Mouse (Mus musculus) cerebellum, adult 11-12 months (tissue): ENCODE measurements around the gene Cntn5.
A peak's percentile ranks its signal among the peaks of the same experiment; 100 is the strongest.

ENCODE experiments used
- DNase-seq: peaks from one replicate; pipeline ENCODE4 v3.0.0; 2022

The Cntn5 gene

DNA sequence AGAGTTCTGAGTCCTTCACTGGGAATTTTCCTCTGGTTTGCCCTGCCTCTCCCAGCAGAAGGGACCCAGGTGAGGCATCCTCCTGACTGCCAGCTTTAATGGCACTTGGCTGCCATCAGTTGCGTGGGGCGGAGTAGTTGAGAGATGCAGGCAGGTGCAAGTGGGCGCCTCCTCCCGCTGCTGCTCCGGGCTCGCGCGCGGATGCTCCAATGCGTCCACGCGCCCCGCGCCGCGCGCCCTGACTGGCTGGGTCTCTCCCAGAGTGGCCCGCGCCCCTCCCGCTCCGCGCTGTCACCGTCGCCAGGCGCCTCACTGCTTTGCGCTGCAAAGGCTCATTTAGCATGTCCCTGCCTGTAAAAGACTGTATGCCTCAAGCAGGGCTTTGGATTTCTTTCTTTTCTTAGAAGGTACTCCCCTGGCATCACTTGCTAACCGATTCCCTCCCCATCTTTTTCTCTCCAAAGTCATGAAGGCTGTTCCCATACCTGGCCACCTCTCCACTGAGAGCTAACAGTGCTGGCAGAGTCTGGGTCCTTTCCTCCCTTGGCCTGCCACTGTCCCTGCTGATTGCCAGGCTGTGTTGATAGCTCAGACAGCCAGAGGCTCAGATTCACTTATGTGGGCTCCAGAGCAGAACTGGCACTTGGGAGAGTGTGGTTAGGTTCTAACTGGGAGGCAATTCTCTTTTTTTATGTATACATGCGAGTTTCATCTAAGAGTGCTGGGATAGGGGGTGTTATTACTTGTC lies at the start of gene Cntn5:
Gene Cntn5 (minus strand): TSS at position 160 of the 748 bp plus-strand sequence.
- DNase-seq, result peak; percentile 14

DNA sequence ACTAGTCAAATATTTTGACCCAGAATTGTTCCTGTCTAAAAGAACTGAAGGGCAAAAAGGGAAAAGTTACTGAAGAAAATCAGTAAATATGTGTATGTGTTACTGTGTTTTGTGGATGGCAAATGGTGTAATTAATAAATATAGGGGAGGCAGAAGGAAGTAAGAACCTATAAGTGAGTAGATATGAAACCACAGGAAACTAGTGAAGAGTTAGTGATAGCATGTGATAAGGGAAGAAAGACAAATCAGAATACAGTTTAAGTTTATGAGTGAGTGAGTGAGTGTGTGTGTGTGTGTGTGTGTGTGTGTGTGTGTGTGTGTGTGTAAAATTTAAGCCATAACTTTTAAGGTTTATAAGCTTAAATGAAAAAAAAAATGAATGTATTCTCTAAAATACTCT lies 45.9 kb upstream of the Cntn5 start:
- no peak for DNase-seq

DNA sequence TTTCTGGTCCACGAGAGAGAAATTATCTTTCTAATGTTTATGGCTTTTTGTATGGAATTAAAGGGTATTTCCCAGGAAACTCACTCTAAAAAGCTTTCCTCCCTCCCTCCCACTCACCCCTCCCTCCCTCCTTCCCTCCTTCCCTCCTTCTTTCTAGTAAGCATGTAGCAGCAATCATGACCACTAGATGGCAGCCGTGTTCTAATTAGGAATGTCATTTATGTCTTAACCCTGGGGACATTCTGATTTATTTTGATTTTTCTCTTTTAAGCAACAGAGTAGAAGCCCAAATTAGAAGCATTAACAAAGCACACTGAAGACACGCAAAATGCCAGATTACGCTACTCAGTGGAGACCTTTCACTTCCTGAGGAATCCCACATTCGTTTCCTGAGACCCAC lies 5.0 kb upstream of the Cntn5 start:
- peak; percentile 8 for DNase-seq

DNA sequence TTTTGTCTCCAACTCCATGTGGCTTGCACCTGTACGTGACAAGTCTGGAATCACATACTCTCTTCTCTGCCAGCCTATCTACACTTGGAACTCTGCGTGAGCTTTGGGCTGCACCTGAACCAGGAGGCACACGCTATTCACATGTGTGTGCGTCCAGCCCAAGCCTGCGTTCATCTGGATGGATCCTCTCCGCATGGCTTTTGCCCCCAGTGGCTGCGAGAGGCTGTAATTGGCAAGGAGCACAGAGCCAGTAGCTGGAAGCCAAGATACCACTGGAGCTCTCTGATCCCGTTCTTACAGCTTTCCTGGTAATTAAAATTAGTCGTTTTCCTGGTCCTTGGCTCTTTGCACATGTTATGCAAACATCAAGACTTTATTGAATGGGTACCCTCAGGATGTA lies 1.1 kb upstream of the Cntn5 start:
- no peak for DNase-seq

- DNase-seq, result no peak
Measured at GRCm38 (mm10) chr9:10879758-10880157, 24.8 kb downstream of the Cntn5 start.

DNA sequence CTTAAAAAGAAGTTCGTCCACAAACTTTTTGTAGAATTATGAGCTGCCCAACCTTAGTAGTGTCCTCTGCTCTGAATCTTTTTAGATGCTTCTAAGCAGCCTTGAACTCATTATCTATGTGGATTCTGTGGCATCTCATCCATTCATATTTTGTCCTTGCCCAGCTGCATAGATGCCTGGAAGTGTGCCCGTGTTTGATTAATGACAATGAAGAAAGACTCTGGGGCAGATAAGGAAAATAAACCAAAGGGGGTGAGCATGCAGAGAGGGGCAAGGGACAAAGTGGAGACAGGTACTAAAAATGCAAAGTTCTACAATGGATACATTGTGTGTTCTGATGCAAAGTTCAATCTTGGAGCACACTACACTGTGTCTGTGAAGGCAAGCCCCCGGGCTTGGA lies 30.7 kb downstream of the Cntn5 start:
- DNase-seq, result no peak

GRCm38 (mm10) chr9:10856204-10856892 lies 48.2 kb downstream of the Cntn5 start:
- no peak for DNase-seq

- no peak for DNase-seq
Measured at GRCm38 (mm10) chr9:10816711-10817110, 87.9 kb downstream of the Cntn5 start.

DNA sequence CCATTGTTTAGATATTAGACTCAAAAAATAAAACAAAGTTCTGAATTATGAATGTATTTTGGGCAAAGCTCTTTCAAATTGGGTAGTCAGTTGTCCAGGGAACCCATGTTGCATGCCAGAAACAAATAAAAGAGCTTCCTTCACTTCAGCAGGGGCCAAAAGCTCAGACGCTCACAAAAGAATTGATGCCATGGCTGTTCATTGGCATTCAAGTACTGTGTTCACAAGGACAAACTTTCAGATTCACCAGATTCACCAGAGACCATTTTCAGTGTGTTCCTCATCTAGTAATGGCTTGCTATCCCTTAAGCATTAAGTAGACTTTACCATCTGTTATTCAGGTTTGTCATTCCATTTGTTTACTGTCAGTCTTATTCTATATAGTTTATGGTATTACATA lies 107.4 kb downstream of the Cntn5 start:
- no peak for DNase-seq

- no peak for DNase-seq
Measured at GRCm38 (mm10) chr9:10795102-10795501, 109.5 kb downstream of the Cntn5 start.

GRCm38 (mm10) chr9:10731878-10732277 lies 172.7 kb downstream of the Cntn5 start:
- DNase-seq, result no peak

DNA sequence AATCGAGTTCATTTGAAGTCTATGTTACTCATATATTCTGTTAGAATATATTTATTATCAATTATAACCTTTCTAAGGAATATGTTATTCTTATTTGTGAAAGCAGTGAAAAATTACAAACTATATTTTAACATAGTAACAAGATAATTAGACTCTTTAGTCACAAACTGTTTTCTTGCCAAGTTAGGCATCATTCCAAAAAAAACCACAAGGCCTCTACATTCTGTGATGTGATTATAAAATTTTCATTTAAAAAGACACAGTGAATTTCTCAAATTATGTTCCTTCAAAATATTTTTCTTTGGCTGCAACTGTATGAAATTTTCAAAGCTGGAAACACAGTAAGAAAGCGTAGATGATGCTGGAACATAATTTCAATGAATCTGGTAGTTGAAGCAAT lies 180.4 kb downstream of the Cntn5 start:
- no peak for DNase-seq

DNA sequence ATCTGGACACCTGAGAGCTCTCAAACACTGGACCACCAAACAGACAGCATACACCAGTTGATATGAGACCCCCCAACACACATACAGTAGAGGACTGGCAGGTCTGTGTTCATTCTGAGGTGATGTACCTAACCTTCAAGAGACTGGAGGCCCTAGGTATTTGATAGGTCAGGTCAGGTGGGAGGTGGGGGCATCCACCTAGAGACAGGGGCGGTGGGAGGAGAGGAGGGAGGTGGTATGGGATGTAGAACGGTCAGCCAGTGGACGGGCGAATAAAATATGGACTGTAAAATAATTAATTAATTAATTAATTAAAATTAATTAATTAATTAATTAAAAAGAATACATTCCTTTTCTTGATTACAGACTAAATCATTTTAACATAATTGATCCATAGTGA lies 182.5 kb downstream of the Cntn5 start:
- no peak for DNase-seq

DNA sequence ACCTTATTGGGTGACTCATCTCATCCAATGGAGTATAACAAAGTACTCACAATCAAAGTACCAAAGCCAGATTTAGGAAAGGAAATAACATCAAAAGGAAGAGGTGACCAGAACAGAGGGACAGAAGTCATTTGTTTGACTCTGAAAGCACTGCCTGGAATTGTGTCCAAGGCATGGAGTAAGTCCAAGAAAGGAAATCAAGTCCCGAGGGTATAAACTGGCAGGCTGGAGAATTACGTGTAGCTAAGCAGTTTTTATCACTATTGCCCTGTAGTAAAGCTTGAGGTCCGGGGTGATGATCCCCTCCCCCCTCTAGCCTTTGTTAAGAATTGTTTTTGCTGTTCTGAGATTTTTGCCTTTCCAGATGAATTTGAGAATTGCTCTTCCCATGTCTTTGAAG lies 185.6 kb downstream of the Cntn5 start:
- no peak for DNase-seq

- DNase-seq, result no peak
Measured at GRCm38 (mm10) chr9:10713641-10714040, 190.9 kb downstream of the Cntn5 start.

GRCm38 (mm10) chr9:10681646-10682045 lies 222.9 kb downstream of the Cntn5 start:
- DNase-seq, result no peak

DNA sequence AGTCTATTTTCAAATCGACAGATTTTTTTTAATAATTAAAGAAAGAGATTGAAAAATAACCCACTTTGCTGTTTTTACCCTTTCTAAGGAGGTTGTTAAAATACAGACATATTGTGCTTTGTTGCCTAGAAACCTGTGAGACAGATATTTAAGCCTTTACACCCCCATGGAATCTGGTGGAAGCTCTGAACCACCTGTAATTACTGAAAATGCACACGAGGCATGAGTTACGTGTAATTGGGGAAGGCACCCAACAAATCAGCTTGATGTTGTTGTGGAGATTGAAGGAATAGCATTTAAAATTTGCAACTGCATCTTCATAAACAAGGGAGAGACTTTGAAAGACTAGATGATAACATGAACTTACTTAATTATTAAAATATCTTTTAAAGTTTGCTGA lies 223.4 kb downstream of the Cntn5 start:
- no peak for DNase-seq

DNA sequence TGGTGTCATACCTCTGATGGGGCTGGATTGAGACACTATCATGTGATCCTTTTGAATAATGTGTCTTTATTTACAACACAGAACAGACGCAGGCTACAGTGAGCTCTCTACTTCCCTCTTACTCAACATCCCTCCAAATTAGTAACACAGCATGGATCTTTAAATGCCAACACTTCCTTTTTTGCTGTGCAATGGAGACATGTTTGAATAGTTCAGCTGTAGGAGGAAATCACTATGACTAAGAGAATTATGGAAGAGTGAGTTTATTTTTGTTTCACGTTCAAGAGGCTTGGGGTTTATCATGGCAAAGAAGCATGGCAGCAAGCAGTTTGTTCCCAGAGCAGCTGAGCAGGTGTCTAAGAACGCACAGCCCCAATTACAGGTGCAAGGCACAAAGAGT lies 235.9 kb downstream of the Cntn5 start:
- DNase-seq, result no peak

DNA sequence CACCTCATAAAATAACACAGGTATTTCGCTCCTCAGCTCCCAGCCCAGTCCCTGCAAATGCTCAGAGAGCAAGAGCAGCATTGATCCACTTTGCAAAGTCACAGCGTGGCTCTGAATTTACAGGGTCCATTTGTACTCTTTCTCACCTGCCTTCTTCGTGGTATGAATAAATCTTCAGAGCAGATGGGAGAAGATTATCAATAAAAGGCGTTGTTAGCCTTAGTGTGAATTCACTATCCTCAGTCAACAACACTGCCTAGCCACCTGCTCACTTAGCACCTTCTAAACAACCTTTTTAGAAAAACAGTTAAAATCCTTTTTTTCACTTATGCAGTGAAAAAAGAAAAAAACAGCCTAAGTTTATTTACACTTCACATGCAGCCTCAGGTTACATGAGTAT lies 237.1 kb downstream of the Cntn5 start:
- DNase-seq, result no peak

DNA sequence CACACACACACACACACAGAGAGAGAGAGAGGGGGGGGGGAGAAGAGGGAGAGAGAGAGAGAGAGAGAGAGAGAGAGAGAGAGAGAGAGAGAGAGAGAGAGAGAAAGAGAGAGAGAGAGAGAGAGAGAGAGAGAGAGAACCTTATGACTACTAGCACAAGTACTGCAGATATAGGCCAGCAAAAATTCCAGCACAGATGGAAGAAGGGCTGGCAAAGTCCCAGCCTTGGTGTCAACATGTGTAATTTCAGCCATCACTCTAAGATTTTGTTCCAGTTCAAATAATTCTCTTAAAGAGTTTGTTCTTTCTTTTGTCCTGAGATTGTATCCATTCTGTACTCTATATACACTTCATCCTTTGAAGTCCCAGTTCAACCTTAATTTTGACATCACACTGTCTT lies 238.8 kb downstream of the Cntn5 start:
- no peak for DNase-seq

- DNase-seq, result peak; percentile 2
Measured at GRCm38 (mm10) chr9:10663101-10663500, 241.5 kb downstream of the Cntn5 start.

DNA sequence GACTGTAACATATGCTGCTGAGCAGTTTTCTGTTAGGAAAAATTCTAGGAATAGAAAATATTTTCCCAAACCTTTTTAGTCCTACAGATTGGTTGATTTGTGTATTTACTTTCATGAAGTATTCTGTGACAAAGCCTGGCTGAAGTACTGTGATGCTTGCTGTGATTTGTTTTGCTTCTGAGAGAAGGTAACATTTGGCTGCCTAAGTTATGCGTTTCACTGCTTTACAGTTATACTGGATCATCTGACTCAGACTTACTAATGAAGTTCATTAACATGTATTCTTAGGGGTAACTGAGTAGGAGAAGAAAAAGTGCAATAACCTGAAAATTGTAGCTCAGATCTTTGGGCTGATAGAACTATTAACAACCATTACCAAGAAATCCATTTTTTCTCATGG lies 245.1 kb downstream of the Cntn5 start:
- no peak for DNase-seq

- DNase-seq, result no peak
Measured at GRCm38 (mm10) chr9:10658086-10658485, 246.5 kb downstream of the Cntn5 start.

DNA sequence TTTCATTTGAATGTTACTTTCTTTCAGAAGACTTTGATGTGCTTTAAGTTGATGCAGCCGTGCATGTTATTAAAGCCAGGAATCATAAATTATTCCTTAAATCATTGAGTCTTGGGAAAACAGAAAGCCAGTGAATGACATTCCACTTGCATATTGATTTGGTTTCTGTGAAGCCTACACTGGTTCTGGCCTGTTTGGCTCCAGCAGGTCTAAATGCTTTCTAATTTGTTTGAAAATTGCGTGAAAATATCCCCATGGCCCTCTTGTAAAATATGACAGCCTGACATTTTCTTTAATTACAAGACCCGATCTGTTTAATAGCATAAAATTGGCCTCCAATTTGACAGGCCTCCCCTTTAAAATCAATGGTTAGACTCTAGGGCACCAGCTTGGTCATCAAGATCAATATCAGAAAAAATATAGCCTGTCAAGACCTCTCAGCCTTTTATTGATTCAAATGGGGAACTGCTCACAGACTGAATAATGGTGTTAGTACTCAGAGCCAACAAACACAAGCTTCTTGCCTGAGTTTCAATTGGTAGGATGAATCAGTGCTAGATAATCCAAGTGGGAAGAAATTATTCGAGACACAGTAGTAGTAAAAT lies 247.3 kb downstream of the Cntn5 start:
- DNase-seq, result no peak
